Mouse (Mus musculus) MEL (cell line): ENCODE measurements at regions not wholly inside any gene's neighbourhood (a gene's known extent, or its start where the extent isn't known, plus 50 kb on each side); places are given as distances from the start of the nearest gene placed in this dataset.

Source experiments
- DNase-seq: peaks from one replicate; pipeline ENCODE4 v3.0.0; 2011; ENCODE audit warnings: low read depth, low spot score
- H3K27ac ChIP-seq: 2 replicates; pipeline ENCODE4 v1.5.1; 2012; ENCODE audit warnings: low read depth, mild to moderate bottlenecking, control low read depth, low read length, moderate library complexity; ENCODE audit not compliant: control insufficient read depth
- H3K27me3 ChIP-seq, 2 experiments: fragments of 150-350 bp in 1 of 2; sonication (generic) in 1 of 2; 2 replicates each; pipeline ENCODE4 v1.6.1; 2012; ENCODE audit warnings: low read length in 2 of 2, mild to moderate bottlenecking in 2 of 2, improper control_type of control experiment in 1 of 2, moderate library complexity in 1 of 2; ENCODE audit not compliant: insufficient read depth in 2 of 2, control insufficient read depth in 1 of 2
- H3K36me3 ChIP-seq, 2 experiments: 2 replicates each; pipeline ENCODE4 v1.6.1; 2012 to 2014; ENCODE audit warnings: low read length in 2 of 2, improper control_type of control experiment in 1 of 2, inconsistent platforms in 1 of 2, mild to moderate bottlenecking in 1 of 2; ENCODE audit not compliant: insufficient read depth in 2 of 2, control insufficient read depth in 1 of 2
- H3K4me1 ChIP-seq, 2 experiments: fragments of 150-350 bp in 1 of 2; sonication (generic) in 1 of 2; 2 replicates each; pipeline ENCODE4 v1.6.1; 2012; ENCODE audit warnings: low read length in 2 of 2, improper control_type of control experiment in 1 of 2, mild to moderate bottlenecking in 1 of 2; ENCODE audit not compliant: insufficient read depth in 2 of 2, control insufficient read depth in 1 of 2
- H3K4me3 ChIP-seq, 2 experiments: fragments of 150-350 bp in 1 of 2; sonication (generic) in 1 of 2; 2 replicates each; pipeline ENCODE4 v1.5.1; 2012; ENCODE audit warnings: low read depth in 2 of 2, low read length in 2 of 2, mild to moderate bottlenecking in 2 of 2, moderate library complexity in 2 of 2, control low read depth in 1 of 2, improper control_type of control experiment in 1 of 2; ENCODE audit not compliant: control insufficient read depth in 1 of 2, insufficient read depth in 1 of 2
- H3K79me2 ChIP-seq: 2 replicates; pipeline ENCODE4 v1.6.1; 2012; ENCODE audit warnings: mild to moderate bottlenecking, low read length, moderate library complexity; ENCODE audit not compliant: control insufficient read depth, poor library complexity, insufficient read depth
- H3K9ac ChIP-seq: 2 replicates; pipeline ENCODE4 v1.6.1; 2012; ENCODE audit warnings: low read depth, mild to moderate bottlenecking, control low read depth, low read length, moderate library complexity; ENCODE audit not compliant: control insufficient read depth, poor library complexity, severe bottlenecking
- H3K9me3 ChIP-seq: fragments of 150-350 bp; sonication (generic); replicated peaks from 2 replicates; pipeline ENCODE4 v1.6.1; 2012; ENCODE audit warnings: mild to moderate bottlenecking, low read length, improper control_type of control experiment, moderate library complexity; ENCODE audit not compliant: insufficient read depth
- CHD1 ChIP-seq: IDR thresholded peaks from 2 replicates; pipeline ENCODE4 v1.6.1; 2012; ENCODE audit warnings: low read depth, mild to moderate bottlenecking, inconsistent platforms, low read length, improper control_type of control experiment
- CTCF ChIP-seq, 3 experiments: IDR thresholded peaks in 2 of 3; conservative IDR thresholded peaks in 1 of 3; 2 replicates each; pipeline ENCODE4 v1.5.1; 2011 to 2012; ENCODE audit warnings: low read length in 3 of 3, low read depth in 2 of 3, mild to moderate bottlenecking in 2 of 3, improper control_type of control experiment in 1 of 3, inconsistent platforms in 1 of 3, mixed read lengths in 1 of 3, moderate library complexity in 1 of 3; ENCODE audit not compliant: control insufficient read depth in 1 of 3, insufficient read depth in 1 of 3, poor library complexity in 1 of 3, severe bottlenecking in 1 of 3
- E2F4 ChIP-seq: IDR thresholded peaks from 2 replicates; pipeline ENCODE4 v1.6.1; 2011; ENCODE audit warnings: low read depth, low read length, improper control_type of control experiment, borderline replicate concordance
- GABPA ChIP-seq: IDR thresholded peaks from 2 replicates; pipeline ENCODE4 v1.6.1; 2012; ENCODE audit warnings: low read depth, mild to moderate bottlenecking, inconsistent platforms, low read length, improper control_type of control experiment, moderate library complexity
- GATA1 ChIP-seq: IDR thresholded peaks from 2 replicates; pipeline ENCODE4 v1.6.1; 2011; ENCODE audit warnings: low read depth, low read length, improper control_type of control experiment
- JUND ChIP-seq: IDR thresholded peaks from 2 replicates; pipeline ENCODE4 v1.6.1; 2011; ENCODE audit warnings: low read depth, mild to moderate bottlenecking, improper control_type of control experiment, low read length
- KAT2A ChIP-seq: conservative IDR thresholded peaks from 2 replicates; pipeline ENCODE4 v1.6.1; 2012; ENCODE audit warnings: low read depth, low read length, improper control_type of control experiment, inconsistent platforms
- MAX ChIP-seq: IDR thresholded peaks from 2 replicates; pipeline ENCODE4 v1.6.1; 2011; ENCODE audit warnings: low read length, improper control_type of control experiment
- MYB ChIP-seq: IDR thresholded peaks from 2 replicates; pipeline ENCODE4 v1.6.1; 2011; ENCODE audit warnings: mild to moderate bottlenecking, low read depth, low read length, improper control_type of control experiment
- MYC ChIP-seq: IDR thresholded peaks from 2 replicates; pipeline ENCODE4 v1.6.1; 2011; ENCODE audit warnings: low read depth, mild to moderate bottlenecking, low read length, improper control_type of control experiment, moderate library complexity
- NELFE ChIP-seq: IDR thresholded peaks from 2 replicates; pipeline ENCODE4 v1.6.1; 2011; ENCODE audit warnings: low read depth, low read length, improper control_type of control experiment
- POLR2A ChIP-seq, 2 experiments: IDR thresholded peaks; 2 replicates each; pipeline ENCODE4 v1.6.1; 2011 to 2012; ENCODE audit warnings: low read length in 2 of 2, mild to moderate bottlenecking in 2 of 2, control low read depth in 1 of 2, improper control_type of control experiment in 1 of 2, low read depth in 1 of 2, moderate library complexity in 1 of 2; ENCODE audit not compliant: control insufficient read depth in 1 of 2, insufficient read depth in 1 of 2, poor library complexity in 1 of 2
- POLR2AphosphoS2 ChIP-seq: IDR thresholded peaks from 2 replicates; pipeline ENCODE4 v1.6.1; 2011; ENCODE audit warnings: low read length, improper control_type of control experiment
- POLR2AphosphoS5 ChIP-seq: IDR thresholded peaks from 2 replicates; pipeline ENCODE4 v1.6.1; 2012; ENCODE audit warnings: low read depth, borderline replicate concordance, mild to moderate bottlenecking, inconsistent platforms, low read length, moderate library complexity, mixed read lengths
- RAD21 ChIP-seq: IDR thresholded peaks from 2 replicates; pipeline ENCODE4 v1.6.1; 2011; ENCODE audit warnings: mild to moderate bottlenecking, low read depth, low read length, improper control_type of control experiment
- RCOR1 ChIP-seq: IDR thresholded peaks from 2 replicates; pipeline ENCODE4 v1.6.1; 2012; ENCODE audit warnings: low read depth, mild to moderate bottlenecking, inconsistent platforms, low read length, improper control_type of control experiment
- SIN3A ChIP-seq: IDR thresholded peaks from 2 replicates; pipeline ENCODE4 v1.6.1; 2012; ENCODE audit warnings: low read length, improper control_type of control experiment, inconsistent platforms
- TCF12 ChIP-seq: IDR thresholded peaks from 2 replicates; pipeline ENCODE4 v1.6.1; 2014; ENCODE audit warnings: low read depth, mild to moderate bottlenecking, inconsistent platforms, low read length, improper control_type of control experiment, moderate library complexity
- UBTF ChIP-seq: IDR thresholded peaks from 2 replicates; pipeline ENCODE4 v1.6.1; 2012; ENCODE audit warnings: low read depth, mild to moderate bottlenecking, inconsistent platforms, low read length, improper control_type of control experiment, moderate library complexity, borderline replicate concordance; ENCODE audit not compliant: insufficient read depth
- USF1 ChIP-seq: IDR thresholded peaks from 2 replicates; pipeline ENCODE4 v1.6.1; 2014; ENCODE audit warnings: low read depth, mild to moderate bottlenecking, inconsistent platforms, low read length, improper control_type of control experiment, moderate library complexity
- USF2 ChIP-seq, 2 experiments: IDR thresholded peaks; 2 replicates each; pipeline ENCODE4 v1.6.1; 2011 to 2012; ENCODE audit warnings: improper control_type of control experiment in 2 of 2, low read length in 2 of 2, borderline replicate concordance in 1 of 2, inconsistent platforms in 1 of 2, low read depth in 1 of 2, mild to moderate bottlenecking in 1 of 2; ENCODE audit not compliant: insufficient read depth in 1 of 2
- ZC3H11A ChIP-seq: IDR thresholded peaks from 2 replicates; pipeline ENCODE4 v1.6.1; 2012; ENCODE audit warnings: low read depth, mild to moderate bottlenecking, inconsistent platforms, low read length, improper control_type of control experiment
- ZNF384 ChIP-seq: IDR thresholded peaks from 2 replicates; pipeline ENCODE4 v1.6.1; 2012; ENCODE audit warnings: low read depth, mild to moderate bottlenecking, inconsistent platforms, low read length, improper control_type of control experiment

- no peaks in the 10 kb centered on the region for H3K9me3 ChIP-seq
- DNase-seq = no peak
- H3K27ac ChIP-seq = no peak overlapping the region
Observed at GRCm38 (mm10) chr11:114313652-114314051, 246.8 kb upstream of the Sdk2 start.

GRCm38 (mm10) chr11:114311640-114312039, 244.8 kb upstream of the Sdk2 start:
- Histone ChIP-seq H3K9me3 (no peaks in the 10 kb centered on the region), H3K27me3 (no peaks in the 10 kb centered on the region)

More at GRCm38 (mm10) chr11:114313652-114314051, 246.8 kb upstream of the Sdk2 start:
- Histone ChIP-seq H3K79me2 (no peaks in the 10 kb centered on the region), H3K4me1 (no peaks in the 10 kb centered on the region), H3K27me3 (no peaks in the 10 kb centered on the region), H3K36me3 (no peaks in the 10 kb centered on the region), H3K4me3 (no peak overlapping the region), H3K9ac (no peak overlapping the region)
- TF ChIP-seq MYC (no peak), SIN3A (no peak), POLR2AphosphoS2 (no peak), JUND (no peak), TCF12 (no peak), RCOR1 (no peak), CTCF (IDR thresholded peaks at IDR 0.05 in 2 of 3, conservative IDR thresholded peaks at IDR 0.05 in 1 of 3; ENCODE audit: control insufficient read depth in 1 of 3, insufficient read depth in 1 of 3, low read depth in 2 of 3, low read length in 3 of 3, poor library complexity in 1 of 3, severe bottlenecking in 1 of 3) (no peak), MYB (no peak), POLR2A (IDR thresholded peaks at IDR 0.05; ENCODE audit: control insufficient read depth in 1 of 2, insufficient read depth in 1 of 2, low read depth in 1 of 2, low read length in 2 of 2, poor library complexity in 1 of 2) (no peak), UBTF (no peak), KAT2A (no peak), GATA1 (no peak), GABPA (no peak), E2F4 (no peak), RAD21 (no peak), CHD1 (no peak)

More at GRCm38 (mm10) chr11:114311640-114312039, 244.8 kb upstream of the Sdk2 start:
- Histone ChIP-seq H3K4me1 (no peaks in the 10 kb centered on the region), H3K4me3 (no peak overlapping the region), H3K36me3 (no peaks in the 10 kb centered on the region), H3K9ac (no peak overlapping the region), H3K79me2 (no peaks in the 10 kb centered on the region), H3K27ac (no peak overlapping the region)
- TF ChIP-seq ZC3H11A (no peak), GATA1 (no peak), E2F4 (no peak), USF1 (no peak), TCF12 (no peak), CHD1 (no peak), POLR2A (IDR thresholded peaks at IDR 0.05; ENCODE audit: control insufficient read depth in 1 of 2, insufficient read depth in 1 of 2, low read depth in 1 of 2, low read length in 2 of 2, poor library complexity in 1 of 2) (no peak), NELFE (no peak), MAX (no peak), POLR2AphosphoS5 (no peak), KAT2A (no peak), ZNF384 (no peak), UBTF (no peak), USF2 (IDR thresholded peaks at IDR 0.05; ENCODE audit: borderline replicate concordance in 1 of 2, insufficient read depth in 1 of 2, low read depth in 1 of 2, low read length in 2 of 2) (no peak), MYB (no peak), GABPA (no peak), MYC (no peak)
- DNase-seq = no peak
